Mouse (Mus musculus) mouse embryonic stem cell (cell line): ENCODE results near the gene Kdm3a.

Experiments
- in situ Hi-C, 2 experiments: fragments of 300-500 bp; cut with MboI; formaldehyde crosslinking; loops; 1 replicate in 1 of 2; 3 replicates in 1 of 2; pipeline ENCODE4 v1.14.3; 2019 to 2020; ENCODE audit warnings: low sequenced_read_pairs in 2 of 2, low pct_unique_long_range_greater_than_20kb in 1 of 2, mixed read lengths in 1 of 2; ENCODE audit not compliant: unreplicated experiment in 1 of 2

The Kdm3a gene

DNA sequence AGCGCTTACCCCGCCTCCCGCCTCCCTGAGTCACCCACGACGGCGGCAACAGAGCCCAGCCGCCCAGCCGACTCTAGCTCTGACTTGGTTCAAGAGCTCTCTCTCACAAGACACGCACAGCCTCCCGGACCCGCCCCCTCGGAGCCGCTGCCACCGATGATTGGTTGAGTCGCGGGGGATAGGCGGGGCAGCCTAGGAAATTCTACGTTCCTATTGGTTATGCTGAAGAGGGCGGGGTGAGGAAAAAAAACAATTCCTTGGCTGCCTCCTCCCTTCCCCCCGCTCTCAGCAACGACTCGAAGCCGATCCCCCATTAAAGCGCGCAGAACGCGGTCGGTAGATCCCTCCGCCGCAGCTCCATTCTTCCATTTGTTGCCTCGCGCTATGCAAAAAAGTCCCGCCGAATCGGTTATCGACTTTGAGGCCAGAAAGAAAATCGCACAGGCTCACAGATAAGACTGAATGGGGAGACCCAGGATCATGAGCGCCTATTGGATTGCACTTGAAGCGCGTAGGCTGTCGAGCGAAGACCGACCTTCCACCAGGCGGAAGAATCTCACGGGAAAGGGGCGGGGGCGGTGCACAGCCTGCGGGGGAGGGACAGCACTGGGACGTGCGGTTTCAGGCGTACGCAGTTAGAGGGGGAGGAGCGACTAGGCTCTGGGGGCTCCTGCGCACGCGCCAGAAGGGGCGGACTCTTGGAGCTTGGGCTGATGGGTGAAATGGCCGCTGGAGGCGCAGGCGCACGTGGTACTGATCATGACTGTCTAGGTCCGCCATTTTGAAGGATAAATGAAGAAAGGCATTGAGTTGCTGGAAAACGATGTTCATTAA is at the start of gene Kdm3a:
TSS of gene Kdm3a (minus strand) at position 162 of the 834 bp plus-strand sequence.
- in situ Hi-C loops, result no loop called here

DNA sequence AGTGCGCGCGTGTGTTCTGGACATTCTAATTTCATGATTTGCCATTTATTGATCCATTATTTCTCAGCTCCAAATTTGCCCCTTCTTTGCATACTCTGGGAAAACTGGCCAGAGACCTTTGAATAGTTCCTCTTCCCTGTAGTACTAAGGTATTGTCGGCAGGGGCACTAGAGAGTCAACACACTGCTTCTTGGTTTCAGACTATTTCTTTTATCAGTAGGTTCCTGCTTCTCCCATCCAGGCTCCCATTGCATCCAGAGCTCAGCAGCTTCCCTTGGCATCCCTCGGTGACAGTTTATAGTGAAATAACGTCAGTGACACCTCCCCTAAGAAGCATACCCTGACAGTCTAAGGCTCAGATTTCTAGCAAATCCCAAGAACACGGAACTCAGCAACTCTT is 46.1 kb upstream of the Kdm3a start:
- in situ Hi-C loops, result loop anchor here in 1 of 2 experiments (25.0 kb wide), 1 partner anchor 517 kb away; no protein-coding TSS in a partner anchor

DNA sequence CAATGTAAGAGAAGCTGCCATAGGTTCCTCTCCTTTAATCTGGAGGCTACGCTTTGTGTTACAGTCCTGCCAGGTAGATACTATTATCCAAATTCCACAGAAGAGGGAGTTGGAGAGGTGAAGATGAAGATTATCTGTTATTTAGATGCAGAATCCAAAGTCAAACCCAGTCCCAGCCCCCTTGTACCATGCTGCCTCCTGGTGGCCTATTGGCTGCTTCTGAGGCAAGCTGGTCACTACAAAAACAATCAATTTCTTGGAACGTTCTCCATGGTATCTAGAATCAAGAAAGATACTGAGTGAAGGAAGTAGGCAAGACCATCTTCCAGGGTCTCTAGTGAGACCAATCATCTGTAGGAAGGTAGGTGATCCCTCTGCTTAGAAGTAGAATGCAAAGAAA is 40.4 kb upstream of the Kdm3a start:
- in situ Hi-C loops, result loop anchor here in 1 of 2 experiments (25.0 kb wide), 1 partner anchor 511 kb away; no protein-coding TSS in a partner anchor

DNA sequence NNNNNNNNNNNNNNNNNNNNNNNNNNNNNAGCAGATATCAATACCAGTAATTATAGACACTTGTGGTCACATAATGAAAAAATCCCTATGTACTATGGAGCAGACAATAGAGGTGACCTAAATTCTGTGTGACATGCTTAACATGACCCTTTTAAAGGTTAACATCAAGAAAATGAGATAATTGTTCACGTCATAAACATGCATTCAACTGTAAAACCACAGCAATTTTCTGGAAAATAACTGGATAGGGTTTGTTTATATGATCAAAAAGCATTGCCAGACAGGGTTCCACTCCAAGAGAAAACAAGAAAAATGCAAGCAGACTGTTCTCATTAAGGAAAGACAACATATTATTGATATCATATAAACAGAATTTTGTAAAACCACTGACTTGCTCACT is 31.7 kb upstream of the Kdm3a start:
- in situ Hi-C loops, result loop anchor here in 1 of 2 experiments (25.0 kb wide), 1 partner anchor 502 kb away; no protein-coding TSS in a partner anchor

DNA sequence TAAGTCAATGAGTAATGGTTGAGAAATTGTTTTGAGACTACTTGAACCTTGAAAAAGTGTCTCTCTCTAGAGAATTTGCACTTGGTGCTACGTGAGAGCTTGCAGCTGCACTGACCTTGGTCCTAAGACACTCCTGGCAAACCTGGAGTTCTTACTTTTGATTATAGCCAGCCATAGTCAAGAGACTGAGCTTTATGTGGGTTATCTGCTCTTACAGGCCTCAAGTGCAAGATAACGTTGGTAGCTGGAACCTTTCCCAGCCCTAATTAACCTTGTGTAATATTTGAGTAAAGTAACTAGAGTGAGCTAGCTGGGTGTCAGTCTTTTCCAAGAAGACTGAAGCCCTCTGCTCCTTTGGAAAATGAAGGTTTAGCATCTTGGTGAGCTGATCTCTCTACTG is 25.5 kb upstream of the Kdm3a start:
- in situ Hi-C loops, result loop anchor here in 1 of 2 experiments (25.0 kb wide), 1 partner anchor 496 kb away; no protein-coding TSS in a partner anchor

DNA sequence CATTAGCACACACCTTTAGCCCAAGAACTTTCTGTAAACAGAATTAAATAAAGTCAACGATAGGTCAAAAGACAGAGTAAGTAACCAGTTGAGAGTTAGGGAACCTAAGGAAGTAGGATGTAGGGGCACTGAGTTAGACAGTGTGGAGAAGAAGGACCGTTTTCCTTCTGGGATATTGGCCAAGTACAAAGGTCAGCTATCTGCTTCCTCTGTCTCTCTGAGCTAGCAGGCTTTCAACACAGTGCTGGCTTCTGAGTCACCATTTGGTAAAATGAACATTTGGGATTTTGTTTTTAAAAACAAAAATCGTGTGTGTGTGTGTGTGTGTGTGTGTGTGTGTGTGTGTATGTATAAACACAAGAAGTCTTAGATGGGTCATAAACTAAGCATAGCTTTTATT is 23.0 kb upstream of the Kdm3a start:
- in situ Hi-C loops, result loop anchor here in 1 of 2 experiments (25.0 kb wide), 1 partner anchor 494 kb away; no protein-coding TSS in a partner anchor

DNA sequence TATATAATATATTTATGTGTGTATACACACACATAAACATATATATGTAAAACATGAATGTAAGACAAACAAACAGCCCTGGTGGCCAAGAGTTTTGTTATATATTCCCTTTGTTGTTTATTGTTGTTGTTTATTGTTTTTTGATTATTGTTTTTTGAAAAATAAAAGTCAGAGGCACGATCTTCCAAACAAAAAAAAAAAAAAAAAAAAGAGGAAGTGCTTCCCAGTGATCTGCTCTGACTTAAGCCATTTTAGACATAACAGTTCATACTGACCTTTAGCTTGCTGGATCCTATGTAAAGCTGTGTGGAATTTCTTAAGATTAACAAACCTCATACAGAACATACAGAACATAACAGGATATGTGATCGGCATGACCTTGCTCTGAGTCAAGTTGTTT is 19.1 kb upstream of the Kdm3a start:
- in situ Hi-C loops, result loop anchor here in 1 of 2 experiments (25.0 kb wide), 1 partner anchor 490 kb away; no protein-coding TSS in a partner anchor

DNA sequence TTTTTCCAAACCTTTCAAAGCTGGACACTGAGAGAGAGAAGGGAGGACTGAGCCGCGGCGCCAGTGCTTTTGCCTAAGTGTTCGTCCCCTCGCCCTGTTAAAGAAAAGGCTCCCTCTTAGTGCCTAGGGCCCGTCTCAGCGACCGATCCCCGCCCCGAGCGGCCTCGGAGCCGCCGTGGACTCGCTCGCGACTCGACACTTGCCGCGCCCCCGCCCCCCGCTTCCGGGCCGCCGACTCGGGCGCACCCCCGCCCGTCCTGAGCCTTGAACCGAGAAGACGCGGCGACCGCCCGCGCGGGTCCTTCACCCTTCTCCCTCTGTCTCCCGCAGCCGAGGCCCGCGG is 333 bp downstream of the Kdm3a start:
- in situ Hi-C loops, result no loop called here

DNA sequence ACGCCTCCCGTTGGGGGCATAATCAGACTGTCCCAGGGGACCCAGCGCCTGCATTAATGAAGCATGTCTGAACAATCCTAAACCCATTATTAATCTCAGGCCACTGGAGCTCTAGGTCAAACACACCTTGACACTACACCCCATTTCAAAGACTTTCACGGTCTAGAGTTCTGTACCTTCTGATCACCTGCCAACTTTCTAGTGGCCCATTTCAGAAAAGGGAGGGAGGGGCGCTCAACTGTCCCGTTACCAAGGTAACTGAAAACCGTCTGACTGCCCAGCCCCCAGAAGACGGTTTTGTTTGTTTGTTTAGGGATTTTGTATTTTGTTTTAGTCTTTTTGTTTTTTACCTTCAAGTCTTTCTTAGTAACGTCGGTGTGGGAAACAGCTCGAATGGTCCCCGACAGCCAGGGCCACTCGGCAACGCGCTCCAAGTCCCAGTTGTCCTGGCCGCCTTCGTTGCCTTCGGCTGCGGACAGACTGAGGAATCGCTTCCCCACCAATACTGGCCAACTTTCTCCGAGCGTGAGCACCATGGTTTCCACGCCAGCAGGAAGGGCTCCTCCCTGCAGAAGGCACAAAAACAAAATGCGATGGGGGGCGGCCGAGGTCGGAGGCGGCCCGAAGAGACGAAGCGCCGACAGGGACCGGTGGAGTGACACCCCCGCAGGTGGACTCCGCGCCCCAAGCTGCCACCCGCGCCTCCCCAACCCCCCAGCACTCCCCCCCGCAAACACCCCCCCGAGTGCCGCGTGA is 906 bp downstream of the Kdm3a start:
- in situ Hi-C loops, result no loop called here

DNA sequence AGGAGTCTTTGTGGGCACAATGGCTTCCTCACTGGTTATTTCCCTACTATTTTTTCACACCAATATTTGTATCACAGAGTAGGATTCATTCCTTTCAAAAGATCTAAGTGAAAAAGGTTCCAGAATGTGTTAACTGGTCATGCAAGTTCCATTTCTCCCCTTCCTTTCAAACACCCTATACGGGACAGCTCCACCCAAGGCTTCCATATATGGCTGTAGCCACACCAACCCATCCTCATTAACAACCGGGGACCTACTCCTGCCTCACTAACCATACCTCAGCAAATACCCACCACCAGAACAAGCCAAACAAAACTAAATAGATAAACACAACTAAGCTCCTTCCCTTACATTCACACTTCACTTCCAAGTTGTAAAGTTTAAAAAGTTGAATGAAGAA is 1.6 kb downstream of the Kdm3a start:
- in situ Hi-C loops, result no loop called here

DNA sequence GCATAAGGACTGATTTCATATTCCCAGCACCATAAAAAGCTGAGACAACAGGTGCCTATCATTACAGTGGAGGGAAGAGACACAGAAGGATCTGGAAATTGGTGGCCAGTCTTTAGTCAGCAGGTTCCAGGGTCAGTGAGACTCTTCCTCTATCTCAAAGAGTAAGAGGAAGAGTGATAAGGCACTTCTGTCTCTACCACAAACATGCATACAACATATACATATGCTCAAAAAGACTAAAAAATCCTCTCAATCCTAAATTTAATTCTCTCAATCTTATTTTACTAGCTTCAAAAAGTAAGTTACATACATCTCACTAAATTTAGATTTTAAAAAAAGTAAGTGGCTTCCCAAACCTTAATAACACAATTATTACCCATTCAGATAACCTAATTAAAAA is 5.5 kb downstream of the Kdm3a start:
- in situ Hi-C loops, result no loop called here

DNA sequence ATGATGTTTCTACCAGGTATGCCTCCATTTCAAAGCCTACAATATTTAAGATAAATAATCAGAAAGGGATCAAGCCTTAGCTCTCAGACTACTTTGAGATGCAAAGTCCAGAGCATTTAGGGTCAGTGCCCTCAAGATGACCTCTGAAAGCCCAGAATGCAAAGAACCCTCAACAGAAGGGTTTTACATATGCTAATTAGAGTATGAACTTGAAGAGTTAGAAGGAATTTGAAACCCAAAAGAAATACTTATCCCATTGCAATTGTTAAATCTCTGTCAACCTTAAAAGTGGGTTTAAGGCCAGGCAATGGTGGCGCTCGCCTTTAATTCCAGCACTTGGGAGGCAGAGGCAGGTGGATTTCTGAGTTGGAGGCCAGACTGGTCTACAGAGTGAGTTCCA is 6.8 kb downstream of the Kdm3a start:
- in situ Hi-C loops, result no loop called here

DNA sequence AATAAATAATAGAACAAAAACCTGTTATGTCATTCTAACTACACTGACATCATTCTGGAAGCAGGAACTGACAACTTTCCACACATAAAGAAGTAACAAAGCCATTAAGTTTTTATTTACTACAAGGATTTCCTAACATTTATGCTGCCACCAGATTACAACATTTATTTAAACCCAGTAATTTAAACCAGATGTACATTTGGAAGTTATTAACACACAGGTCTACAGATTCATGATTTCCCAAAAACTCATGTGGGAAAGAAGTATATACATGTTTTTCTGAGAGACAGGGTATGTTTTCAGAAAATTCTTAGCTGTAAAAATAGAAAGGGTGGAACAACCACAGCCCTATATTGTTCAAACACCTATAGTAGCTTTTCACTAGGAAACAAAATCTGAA is 8.1 kb downstream of the Kdm3a start:
- in situ Hi-C loops, result no loop called here

DNA sequence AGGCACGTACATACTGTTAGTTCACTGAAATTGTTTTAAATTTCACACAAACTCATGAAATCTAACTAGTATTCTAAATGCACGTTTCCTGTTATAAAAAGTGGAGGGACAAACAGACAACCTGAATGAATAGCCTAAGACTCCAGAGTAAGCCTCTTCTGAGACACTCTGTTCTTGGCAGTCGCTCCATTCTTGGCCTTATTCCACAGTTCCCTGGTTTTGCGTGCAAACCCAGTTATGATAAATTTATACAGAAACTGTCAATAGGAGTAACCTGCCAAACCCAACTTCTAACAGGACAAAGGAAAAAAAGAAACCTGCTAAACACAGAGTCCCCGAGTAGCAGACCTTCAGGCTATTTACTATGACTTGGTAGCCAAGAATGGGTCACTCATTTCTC is 10.8 kb downstream of the Kdm3a start:
- in situ Hi-C loops, result no loop called here

DNA sequence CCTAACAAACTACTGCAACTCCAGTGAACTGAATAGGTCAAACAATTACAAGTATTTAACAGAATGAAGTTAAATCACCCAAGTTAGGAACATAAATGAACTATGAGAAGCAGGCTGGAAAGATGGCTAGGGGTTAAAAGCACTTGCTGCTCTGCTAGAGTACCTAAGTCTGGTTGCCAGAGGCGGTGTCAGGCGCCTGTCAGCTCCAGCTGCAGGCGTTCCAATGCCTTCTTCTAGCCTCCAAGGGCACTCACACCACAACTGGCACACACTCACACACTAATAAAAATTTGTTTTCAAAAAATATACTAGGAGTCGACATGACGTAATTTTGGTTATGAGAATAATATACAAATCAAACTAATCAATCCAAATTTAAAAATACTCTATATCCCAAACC is 11.2 kb downstream of the Kdm3a start:
- in situ Hi-C loops, result no loop called here

DNA sequence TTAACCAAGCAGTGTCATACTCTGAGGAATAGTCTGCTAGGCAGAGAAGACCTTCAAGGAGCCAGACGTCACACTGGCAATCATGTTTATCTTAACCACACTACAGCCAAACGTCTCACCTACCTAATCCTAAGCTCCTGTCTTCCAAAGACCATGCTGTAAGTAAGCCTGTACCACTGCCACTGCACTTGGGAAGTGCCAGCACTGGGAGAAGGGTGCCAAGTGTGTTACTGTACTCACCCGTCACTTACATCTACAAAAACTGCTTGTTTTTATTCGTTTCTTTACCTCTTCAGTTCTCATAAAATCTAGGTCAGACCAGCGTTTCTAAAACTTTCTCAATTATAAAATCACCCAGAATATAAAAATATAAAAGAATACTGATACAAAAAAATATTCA is 15.8 kb downstream of the Kdm3a start:
- in situ Hi-C loops, result loop anchor here (10.0 kb wide), 1 partner anchor 278 kb away; no protein-coding TSS in a partner anchor

DNA sequence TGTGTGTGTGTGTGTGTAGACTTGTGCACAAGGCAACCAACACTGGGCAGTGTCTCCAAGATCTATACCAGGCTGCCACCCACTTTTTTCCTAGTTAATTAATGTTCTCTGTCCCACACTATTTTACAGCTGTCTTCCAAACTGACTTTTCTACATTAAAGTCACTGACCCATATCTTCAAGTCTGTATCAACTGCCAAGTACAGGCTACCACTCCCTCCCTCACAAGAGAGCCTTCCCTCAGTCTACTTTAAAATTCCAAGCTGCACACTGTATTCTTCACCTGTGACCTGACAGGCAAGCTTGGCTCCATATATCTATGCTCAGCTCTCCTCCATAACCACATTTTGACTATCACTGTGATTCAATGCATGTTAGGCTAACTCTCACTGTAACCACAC is 19.6 kb downstream of the Kdm3a start:
- in situ Hi-C loops, result loop anchor here (10.0 kb wide), 1 partner anchor 282 kb away; no protein-coding TSS in a partner anchor

DNA sequence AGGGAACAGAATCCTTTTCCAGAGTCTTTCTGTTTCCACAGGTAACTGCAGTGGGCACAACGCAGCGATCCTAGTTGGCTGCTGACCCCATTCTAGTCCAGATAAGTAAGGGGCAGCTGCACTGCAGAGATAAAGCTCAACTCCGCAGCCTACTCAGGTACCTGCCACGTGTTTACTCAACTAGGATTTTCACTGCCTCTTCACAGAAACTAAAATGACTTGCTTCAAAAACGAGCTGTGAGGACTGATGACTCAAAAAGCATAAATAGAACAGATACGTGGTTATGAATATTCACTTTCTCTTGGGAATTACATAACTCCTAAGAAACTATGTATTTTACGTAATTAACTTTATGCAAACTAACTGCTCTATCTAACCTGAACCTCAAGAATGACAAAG is 22.8 kb downstream of the Kdm3a start:
- in situ Hi-C loops, result loop anchor here (10.0 kb wide), 1 partner anchor 285 kb away; no protein-coding TSS in a partner anchor

DNA sequence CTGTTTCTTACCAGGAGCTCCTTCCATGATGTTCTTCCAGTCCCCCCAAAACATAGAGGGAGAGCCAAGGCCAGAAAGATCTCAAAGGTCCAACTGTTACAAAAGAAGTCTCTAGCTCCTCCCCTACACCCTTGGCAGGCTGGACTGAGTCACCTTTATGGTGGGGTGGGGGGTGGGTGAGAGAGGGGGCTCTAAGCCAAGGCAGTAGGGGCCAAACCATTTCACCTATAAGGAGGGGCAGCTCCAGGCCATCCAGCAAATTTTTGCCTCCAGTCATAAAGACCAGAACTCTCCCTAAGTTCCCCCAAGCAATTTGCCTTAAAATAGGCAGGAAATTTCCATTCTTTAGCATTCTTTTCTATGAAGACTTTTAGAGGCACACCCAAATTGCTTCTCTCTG is 23.8 kb downstream of the Kdm3a start:
- in situ Hi-C loops, result no loop called here
